Mouse (Mus musculus) heart, adult 2 months (tissue): ENCODE measurements around the gene Agtpbp1. TPM values are rescaled to one million over a fixed set of nuclear protein-coding genes. Genes with fewer than 3 reads are reported as not detected.
"Not testable (repeated sequence)": the region's sequence is repeated elsewhere in the genome, so short reads cannot be mapped to it uniquely, and the experiment has no call there.

ENCODE experiments used
- DNase-seq, 2 experiments: peaks; one replicate each; pipeline ENCODE4 v3.0.0; 2021
- H3K27ac ChIP-seq: fragments of 200-600 bp; 2 replicates; pipeline ENCODE4 v1.8.1; 2022
- H3K27me3 ChIP-seq: fragments of 200-500 bp; 2 replicates; pipeline ENCODE4 v1.6.1; 2012; ENCODE audit warnings: mild to moderate bottlenecking, low read length, inconsistent platforms, mixed read lengths; ENCODE audit not compliant: control insufficient read depth, insufficient read depth
- H3K36me3 ChIP-seq: fragments of 200-500 bp; 2 replicates; pipeline ENCODE4 v1.6.1; 2012; ENCODE audit warnings: low read length, inconsistent platforms; ENCODE audit not compliant: control insufficient read depth, insufficient read depth
- H3K4me1 ChIP-seq: fragments of 200-500 bp; 2 replicates; pipeline ENCODE4 v1.6.1; 2011; ENCODE audit warnings: low read length; ENCODE audit not compliant: control insufficient read depth, insufficient read depth
- H3K4me3 ChIP-seq: fragments of 200-600 bp; 2 replicates; pipeline ENCODE4 v1.8.1; 2022
- H3K79me2 ChIP-seq: fragments of 200-500 bp; replicated peaks from 2 replicates; pipeline ENCODE4 v1.6.1; 2012; ENCODE audit warnings: mild to moderate bottlenecking, inconsistent platforms, low read length, moderate library complexity, mixed read lengths; ENCODE audit not compliant: control insufficient read depth, insufficient read depth
- H3K9ac ChIP-seq: fragments of 200-500 bp; 2 replicates; pipeline ENCODE4 v1.6.1; 2012; ENCODE audit warnings: low read depth, mild to moderate bottlenecking, control low read depth, inconsistent platforms, low read length, mixed read lengths
- CTCF ChIP-seq: fragments of 200-600 bp; IDR thresholded peaks from 2 replicates; pipeline ENCODE4 v1.8.1; 2022; ENCODE audit warnings: antibody characterized with exemption, mild to moderate bottlenecking, moderate library complexity
- EP300 ChIP-seq: fragments of 200-500 bp; IDR thresholded peaks from 2 replicates; pipeline ENCODE4 v1.6.1; 2011; ENCODE audit warnings: low read depth, low read length, control low read depth; ENCODE audit not compliant: insufficient read depth
- POLR2A ChIP-seq: fragments of 200-500 bp; IDR thresholded peaks from 2 replicates; pipeline ENCODE4 v1.6.1; 2011; ENCODE audit warnings: mild to moderate bottlenecking, low read depth, low read length, control low read depth; ENCODE audit not compliant: insufficient read depth
- WGBS: fragments of 180-500 bp; shearing (Covaris S2); methylation state at CpG from one replicate; pipeline ENCODE4 v1.1.7; 2018; 5-methylcytosine and 5-hydroxymethylcytosine counted together
- intact Hi-C: fragments of 180-260 bp; cut with DNase I; formaldehyde crosslinking; loops from one replicate; pipeline ENCODE4 v1.15.1; 2025
- polyA plus RNA-seq: library from polyadenylated mRNA; depleted of rRNA; stranded (reverse); fragments of >200 nt; gene quantifications from 2 replicates; pipeline ENCODE4 v1.2.3, GENCODE M21; 2012
- total RNA-seq, 2 experiments: library from RNA; stranded (reverse); gene quantifications; 2 replicates each; pipeline ENCODE4 v1.2.3; 2021

Gene Agtpbp1
- total and polyA plus RNA-seq, 3 experiments = 27.9 to 173 (median 151) TPM

DNA sequence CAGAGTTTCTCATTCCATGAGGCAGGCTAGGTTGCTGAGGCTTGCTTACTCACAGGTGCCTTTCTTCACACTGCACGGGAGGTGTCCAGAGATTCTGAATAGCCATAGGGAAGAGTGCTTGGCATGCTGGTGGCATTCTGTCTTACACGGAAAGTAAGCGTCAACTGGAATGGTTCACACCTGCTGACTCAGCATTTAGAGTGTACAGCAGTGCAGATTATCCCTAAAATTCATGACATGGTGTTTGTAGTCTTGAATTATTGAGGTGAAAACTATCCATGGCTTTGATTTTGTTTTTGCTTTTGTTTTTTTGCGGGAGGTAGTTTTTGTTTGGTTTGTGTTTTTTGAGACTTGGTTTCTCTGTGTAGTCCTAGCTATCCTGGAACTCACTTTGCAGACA lies 24.9 kb upstream of the Agtpbp1 start:
- intact Hi-C loops = no loop called here
- whole genome bisulfite sequencing = 86% methylated on average over 4 of the region's 4 CpGs
- Histone ChIP-seq H3K36me3 (peaks cover 7% of the 10 kb centered on the region), H3K27me3 (no peaks in the 10 kb centered on the region), H3K9ac (no peak overlapping the region), H3K79me2 (no peaks in the 10 kb centered on the region; the same call in 1 of the 2 replicates), H3K27ac (peak overlapping the region; percentile 79), H3K4me1 (peaks cover 2% of the 10 kb centered on the region; the same call in 1 of the 2 replicates), H3K4me3 (no peak overlapping the region)
- TF ChIP-seq EP300 (no peak), POLR2A (no peak), CTCF (no peak)
- DNase-seq = no peak

DNA sequence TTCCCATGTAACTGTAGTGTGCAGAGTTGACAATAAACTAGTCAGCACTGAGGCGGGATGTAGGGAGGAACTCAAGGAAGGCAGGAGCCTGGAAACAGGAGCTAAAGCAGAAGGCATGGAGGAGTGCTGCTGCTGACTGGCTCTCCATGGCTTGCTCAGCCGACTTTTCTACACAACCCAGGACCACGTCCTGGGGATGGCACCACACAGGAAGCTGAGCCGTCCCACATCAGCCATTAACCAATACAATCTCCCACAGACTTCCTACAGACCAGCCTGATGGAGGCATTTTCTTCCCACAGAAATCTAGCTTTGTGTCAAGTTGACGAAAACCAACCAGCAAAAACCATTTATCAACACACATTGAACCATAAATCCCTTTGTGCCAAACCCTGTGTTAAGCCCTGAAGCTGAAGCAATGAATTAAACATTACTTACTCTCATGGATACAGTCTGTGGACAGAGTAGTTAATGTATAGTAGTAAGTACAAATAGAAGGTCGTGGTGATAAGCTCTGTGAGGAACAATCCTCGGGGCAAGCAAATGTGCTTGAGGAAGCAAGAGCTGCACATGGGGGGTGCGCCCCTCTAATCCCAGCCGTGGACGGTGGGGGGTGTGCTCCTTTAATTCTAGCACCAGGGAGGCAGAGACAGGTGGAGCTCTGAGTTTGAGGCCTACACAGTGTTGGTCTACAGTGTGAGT lies 20.3 kb upstream of the Agtpbp1 start:
- TF ChIP-seq EP300 (no peak), CTCF (no peak), POLR2A (no peak)
- no peak overlapping the region for H3K4me3 ChIP-seq
- WGBS = 75% methylated on average over 10 of the region's 10 CpGs
- no peak overlapping the region for H3K27ac ChIP-seq
- H3K36me3 ChIP-seq = peaks cover 2% of the 10 kb centered on the region
- H3K79me2 ChIP-seq = no peaks in the 10 kb centered on the region
- H3K9ac ChIP-seq = no peak overlapping the region
- DNase-seq = no peak
- H3K27me3 ChIP-seq = no peaks in the 10 kb centered on the region
- H3K4me1 ChIP-seq = peaks cover 1% of the 10 kb centered on the region; the same call in 1 of the 2 replicates
- intact Hi-C loops = no loop called here

GRCm38 (mm10) chr13:59604511-59604910 lies 19.5 kb upstream of the Agtpbp1 start:
- no peak overlapping the region for H3K9ac ChIP-seq
- H3K4me1 ChIP-seq = no peaks in the 10 kb centered on the region
- DNase-seq = no peak
- no peaks in the 10 kb centered on the region for H3K27me3 ChIP-seq
- WGBS = 93% methylated on average over 1 of the region's 1 CpGs
- no peak overlapping the region for H3K4me3 ChIP-seq
- intact Hi-C loops = no loop called here
- no peaks in the 10 kb centered on the region for H3K79me2 ChIP-seq
- H3K36me3 ChIP-seq = no peaks in the 10 kb centered on the region; the same call in 1 of the 2 replicates
- H3K27ac ChIP-seq = no peak overlapping the region
- TF ChIP-seq POLR2A = no peak

GRCm38 (mm10) chr13:59603096-59603495 lies 18.1 kb upstream of the Agtpbp1 start:
- TF ChIP-seq CTCF (no peak), POLR2A (no peak), EP300 (no peak)
- H3K27ac ChIP-seq = no peak overlapping the region
- no peak overlapping the region for H3K4me3 ChIP-seq
- intact Hi-C loops = no loop called here
- no peaks in the 10 kb centered on the region for H3K27me3 ChIP-seq
- no peak overlapping the region for H3K9ac ChIP-seq
- H3K36me3 ChIP-seq = no peaks in the 10 kb centered on the region; the same call in 1 of the 2 replicates
- 91% methylated on average over 5 of the region's 5 CpGs for WGBS
- H3K4me1 ChIP-seq = no peaks in the 10 kb centered on the region
- DNase-seq = no peak
- H3K79me2 ChIP-seq = no peaks in the 10 kb centered on the region

DNA sequence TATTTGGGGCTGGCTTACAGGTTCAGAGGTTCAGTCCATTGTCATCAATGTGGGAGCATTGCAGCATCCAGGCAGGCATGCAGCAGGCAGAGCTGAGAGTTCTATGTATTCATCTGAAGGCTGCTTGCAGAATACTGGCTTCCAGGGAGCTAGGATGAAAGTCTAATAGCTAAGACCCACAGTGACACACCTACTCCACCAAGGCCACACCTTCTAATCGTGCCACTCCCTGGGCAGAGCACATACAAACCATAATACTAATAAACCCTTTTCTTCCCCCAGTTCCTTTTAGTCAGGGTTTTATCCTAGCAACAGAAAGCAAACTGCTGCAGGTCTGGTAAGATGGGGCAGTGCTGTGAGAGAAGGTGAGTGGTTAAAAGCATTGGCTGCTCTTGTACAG lies 7.6 kb upstream of the Agtpbp1 start:
- H3K4me1 ChIP-seq = no peaks in the 10 kb centered on the region
- H3K27ac ChIP-seq = no peak overlapping the region
- no peak overlapping the region for H3K4me3 ChIP-seq
- WGBS = 94% methylated on average over 1 of the region's 1 CpGs
- no peaks in the 10 kb centered on the region for H3K27me3 ChIP-seq
- H3K36me3 ChIP-seq = peaks cover 3% of the 10 kb centered on the region
- intact Hi-C loops = no loop called here
- no peak for TF ChIP-seq EP300
- no peak for TF ChIP-seq POLR2A
- TF ChIP-seq CTCF = no peak
- no peak overlapping the region for H3K9ac ChIP-seq
- peaks cover 3% of the 10 kb centered on the region; the same call in 1 of the 2 replicates for H3K79me2 ChIP-seq
- no peak for DNase-seq

- H3K36me3 ChIP-seq, H3K9ac ChIP-seq: not testable (repeated sequence)
- WGBS = 94% methylated on average over 3 of the region's 3 CpGs
Observed at GRCm38 (mm10) chr13:59592058-59592457, 7.0 kb upstream of the Agtpbp1 start.

More at GRCm38 (mm10) chr13:59592058-59592457, 7.0 kb upstream of the Agtpbp1 start:
- H3K4me3 ChIP-seq, DNase-seq, H3K27ac ChIP-seq, H3K79me2 ChIP-seq, H3K27me3 ChIP-seq, H3K4me1 ChIP-seq, intact Hi-C loops: not testable (repeated sequence)
